Mouse (Mus musculus) forebrain, postnatal 0 days (tissue): ENCODE results near the gene Erp44. TPM values are rescaled to one million over a fixed set of nuclear protein-coding genes. Genes with fewer than 3 reads are reported as not detected.

Experiments
- ATAC-seq: fragments of 200-750 bp; cut with Nextera tagmentation; 2 replicates; pipeline ENCODE4 v1.8.0; 2017; ENCODE audit warnings: mild to moderate bottlenecking, moderate library complexity
- DNase-seq: peaks from one replicate; pipeline ENCODE4 v3.0.0-alpha.2; 2015
- H3K27ac ChIP-seq: fragments of 300-500 bp; sonication (generic); 2 replicates; pipeline ENCODE4 v1.5.1; 2014; ENCODE audit warnings: low read depth, mild to moderate bottlenecking, antibody characterized with exemption, low read length, moderate library complexity, mixed read lengths
- H3K27me3 ChIP-seq: fragments of 300-500 bp; sonication (generic); 2 replicates; pipeline ENCODE4 v1.6.1; 2014; ENCODE audit warnings: mild to moderate bottlenecking, low read length, mixed read lengths; ENCODE audit not compliant: insufficient read depth
- H3K36me3 ChIP-seq: fragments of 300-500 bp; sonication (generic); 2 replicates; pipeline ENCODE4 v1.6.1; 2014; ENCODE audit warnings: mild to moderate bottlenecking, moderate library complexity; ENCODE audit not compliant: insufficient read depth
- H3K4me1 ChIP-seq: fragments of 300-500 bp; sonication (generic); 2 replicates; pipeline ENCODE4 v1.6.1; 2014; ENCODE audit warnings: antibody characterized with exemption; ENCODE audit not compliant: insufficient read depth
- H3K4me2 ChIP-seq: fragments of 300-500 bp; sonication (generic); 2 replicates; pipeline ENCODE4 v1.6.1; 2014; ENCODE audit warnings: low read depth, mild to moderate bottlenecking, moderate library complexity
- H3K4me3 ChIP-seq: fragments of 300-500 bp; sonication (generic); 2 replicates; pipeline ENCODE4 v1.5.1; 2014; ENCODE audit warnings: low read depth, low read length, mixed read lengths
- H3K9ac ChIP-seq: fragments of 300-500 bp; sonication (generic); 2 replicates; pipeline ENCODE4 v1.6.1; 2014; ENCODE audit warnings: mild to moderate bottlenecking
- H3K9me3 ChIP-seq: fragments of 300-500 bp; sonication (generic); 2 replicates; pipeline ENCODE4 v1.6.1; 2016; ENCODE audit warnings: low read length
- CTCF ChIP-seq: sonication (generic); IDR thresholded peaks from 2 replicates; pipeline ENCODE4 v1.5.1; 2016; ENCODE audit warnings: antibody characterized with exemption, control low read depth, low read depth
- WGBS: fragments of 180-500 bp; shearing (Covaris S2); extraction: QIAGEN DNeasy Blood & Tissue Kit; methylation state at CpG from one replicate; pipeline ENCODE4 v1.1.7; 2014; 5-methylcytosine and 5-hydroxymethylcytosine counted together
- polyA plus RNA-seq: library from polyadenylated mRNA; unstranded; fragments of >200 nt; fragmentation: Nextera tagmentation; extraction: Ambion mirVana; gene quantifications from 2 replicates; pipeline ENCODE4 v1.2.1, GENCODE M21; 2015
- total RNA-seq: library from RNA; depleted of rRNA; stranded (reverse); fragments of >200 nt; gene quantifications from 2 replicates; pipeline ENCODE4 v1.2.3, GENCODE M21; 2014

Gene Erp44
- total and polyA plus RNA-seq, 2 experiments from 2014 or later = 33.4 to 50.2 TPM

- Histone ChIP-seq H3K36me3 (no peaks in the 10 kb centered on the region), H3K9ac (no peak overlapping the region), H3K27me3 (no peaks in the 10 kb centered on the region), H3K4me3 (no peak overlapping the region), H3K4me1 (no peaks in the 10 kb centered on the region), H3K9me3 (no peaks in the 10 kb centered on the region), H3K4me2 (no peak overlapping the region), H3K27ac (no peak overlapping the region)
- DNase-seq (no peak), ATAC-seq (no peak)
- no peak for TF ChIP-seq CTCF
These were observed 8.8 kb downstream of the Erp44 start for GRCm38 (mm10) chr4:48270532-48270931.

GRCm38 (mm10) chr4:48268127-48268526 is 11.2 kb downstream of the Erp44 start:
- Histone ChIP-seq H3K27me3 (no peaks in the 10 kb centered on the region), H3K4me1 (no peaks in the 10 kb centered on the region), H3K27ac (no peak overlapping the region), H3K9ac (no peak overlapping the region), H3K9me3 (no peaks in the 10 kb centered on the region), H3K36me3 (no peaks in the 10 kb centered on the region), H3K4me3 (no peak overlapping the region), H3K4me2 (no peak overlapping the region)
- DNase-seq = no peak
- no peak for ATAC-seq
- TF ChIP-seq CTCF = no peak
- 74% methylated on average over 1 of the region's 1 CpGs for WGBS

- TF ChIP-seq CTCF = no peak
- H3K9me3 ChIP-seq = no peaks in the 10 kb centered on the region
- no peak overlapping the region for H3K27ac ChIP-seq
- 93% methylated on average over 3 of the region's 3 CpGs for WGBS
- H3K4me2 ChIP-seq = no peak overlapping the region
- H3K4me3 ChIP-seq = no peak overlapping the region
- H3K9ac ChIP-seq = no peak overlapping the region
- ATAC-seq (no peak), DNase-seq (no peak)
- H3K36me3 ChIP-seq = no peaks in the 10 kb centered on the region
- H3K27me3 ChIP-seq = no peaks in the 10 kb centered on the region
- H3K4me1 ChIP-seq = no peaks in the 10 kb centered on the region
These were observed 11.7 kb downstream of the Erp44 start for GRCm38 (mm10) chr4:48267683-48268082.

GRCm38 (mm10) chr4:48258045-48258444 is 21.3 kb downstream of the Erp44 start:
- Histone ChIP-seq H3K36me3 (no peaks in the 10 kb centered on the region), H3K27me3 (no peaks in the 10 kb centered on the region), H3K9me3 (no peaks in the 10 kb centered on the region), H3K4me1 (no peaks in the 10 kb centered on the region), H3K9ac (no peak overlapping the region), H3K4me3 (no peak overlapping the region), H3K27ac (no peak overlapping the region), H3K4me2 (no peak overlapping the region)
- ATAC-seq = no peak
- 96% methylated on average over 3 of the region's 3 CpGs for WGBS
- TF ChIP-seq CTCF = no peak
- DNase-seq = no peak

- no peak for DNase-seq
- H3K4me1 ChIP-seq = no peaks in the 10 kb centered on the region
- no peaks in the 10 kb centered on the region for H3K36me3 ChIP-seq
- H3K9ac ChIP-seq = no peak overlapping the region
- no peak for TF ChIP-seq CTCF
- no peak overlapping the region for H3K27ac ChIP-seq
- no peak overlapping the region for H3K4me3 ChIP-seq
- no peak for ATAC-seq
- no peaks in the 10 kb centered on the region for H3K27me3 ChIP-seq
- no peak overlapping the region for H3K4me2 ChIP-seq
- H3K9me3 ChIP-seq = no peaks in the 10 kb centered on the region
These were observed 26.1 kb downstream of the Erp44 start for GRCm38 (mm10) chr4:48253266-48253665.

GRCm38 (mm10) chr4:48244280-48244679 is 35.1 kb downstream of the Erp44 start:
- Histone ChIP-seq H3K9ac (no peak overlapping the region), H3K9me3 (no peaks in the 10 kb centered on the region), H3K27me3 (no peaks in the 10 kb centered on the region), H3K36me3 (no peaks in the 10 kb centered on the region; the same call in 1 of the 2 replicates), H3K27ac (no peak overlapping the region), H3K4me1 (no peaks in the 10 kb centered on the region), H3K4me2 (no peak overlapping the region), H3K4me3 (no peak overlapping the region)
- WGBS = 81% methylated on average over 2 of the region's 2 CpGs
- TF ChIP-seq CTCF = no peak
- DNase-seq (no peak), ATAC-seq (no peak)

- ATAC-seq = no peak
- H3K27ac ChIP-seq = no peak overlapping the region
- H3K9ac ChIP-seq = no peak overlapping the region
- no peaks in the 10 kb centered on the region for H3K27me3 ChIP-seq
- 49% methylated on average over 1 of the region's 1 CpGs for WGBS
- no peak for DNase-seq
- no peaks in the 10 kb centered on the region; the same call in 1 of the 2 replicates for H3K36me3 ChIP-seq
- H3K9me3 ChIP-seq = no peaks in the 10 kb centered on the region
- H3K4me3 ChIP-seq = no peak overlapping the region
- no peaks in the 10 kb centered on the region for H3K4me1 ChIP-seq
- no peak overlapping the region for H3K4me2 ChIP-seq
- no peak for TF ChIP-seq CTCF
These were observed 35.6 kb downstream of the Erp44 start for GRCm38 (mm10) chr4:48243737-48244136.

GRCm38 (mm10) chr4:48242482-48242881 is 36.9 kb downstream of the Erp44 start:
- DNase-seq (no peak), ATAC-seq (no peak)
- Histone ChIP-seq H3K4me3 (no peak overlapping the region), H3K27me3 (no peaks in the 10 kb centered on the region), H3K4me1 (no peaks in the 10 kb centered on the region), H3K27ac (no peak overlapping the region), H3K9me3 (no peaks in the 10 kb centered on the region), H3K9ac (no peak overlapping the region), H3K4me2 (no peak overlapping the region), H3K36me3 (no peaks in the 10 kb centered on the region; the same call in 1 of the 2 replicates)
- 86% methylated on average over 4 of the region's 4 CpGs for WGBS
- no peak for TF ChIP-seq CTCF
